ENCODE assay signal across 8 mouse cellular contexts in the genomic region with DNA sequence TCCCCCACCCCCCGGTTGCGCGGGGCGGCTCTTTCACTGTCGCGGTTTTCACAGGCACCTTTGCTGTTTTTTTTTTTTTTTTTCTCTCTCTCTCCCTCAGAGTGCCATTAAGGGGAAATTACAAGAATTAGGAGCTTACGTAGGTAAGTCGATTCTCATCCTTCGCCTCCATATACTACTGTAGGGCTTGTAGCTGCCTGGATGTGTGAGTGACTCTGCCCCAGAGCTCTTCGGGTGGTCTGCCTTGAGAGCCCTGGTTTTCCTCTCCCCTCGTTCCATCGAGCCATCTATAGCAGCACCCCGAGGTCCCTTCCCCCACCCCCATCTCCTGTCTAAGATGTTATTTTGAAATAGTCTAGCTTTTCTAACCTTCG. TPM values are rescaled to one million over a fixed set of nuclear protein-coding genes. Genes with fewer than 3 reads are reported as not detected.
DNase-seq lines count a peak whose midpoint lies in the region; ATAC-seq and TF ChIP-seq lines count a peak whose summit lies in the region.

No protein-coding gene starts in this region.

- H3K9ac ChIP-seq in hindbrain, embryonic 12.5 days, result peak overlapping the region; percentile 95

- H3K4me2 ChIP-seq in hindbrain, embryonic 12.5 days (replicated peaks), result peak overlapping the region; percentile 73

- no peak for TF ChIP-seq POLR2A in testis, adult 2 months (IDR thresholded peaks at IDR 0.05; ENCODE audit: control insufficient read depth, low read depth, low read length)

- no peaks in the 10 kb centered on the region for H3K9me3 ChIP-seq in hindbrain, embryonic 12.5 days (replicated peaks)

- H3K36me3 ChIP-seq in testis, adult 2 months (ENCODE audit: control insufficient read depth, insufficient read depth, low read length), result no peaks in the 10 kb centered on the region; the same call in 1 of the 2 replicates
- H3K36me3 ChIP-seq in hindbrain, embryonic 12.5 days, result 0 out of 2 replicates have a peak, but pooled peaks cover 2% of the 10 kb centered on the region

- H3K4me1 ChIP-seq in testis, adult 2 months (ENCODE audit: control insufficient read depth, insufficient read depth, low read length), result peaks cover 3% of the 10 kb centered on the region
- H3K4me1 ChIP-seq in hindbrain, embryonic 12.5 days, result peaks cover 24% of the 10 kb centered on the region

- no peaks in the 10 kb centered on the region for H3K27me3 ChIP-seq in testis, adult 2 months (ENCODE audit: control insufficient read depth, insufficient read depth, low read length)
- H3K27me3 ChIP-seq in hindbrain, embryonic 12.5 days, result no peaks in the 10 kb centered on the region; the same call in 1 of the 2 replicates

- H3K4me3 ChIP-seq in testis, adult 2 months (ENCODE audit: control insufficient read depth, low read depth, low read length), result peak overlapping the region; percentile 91
- H3K4me3 ChIP-seq in hindbrain, embryonic 12.5 days, result peak overlapping the region; percentile 95

- H3K27ac ChIP-seq in testis, adult 2 months (ENCODE audit: control insufficient read depth, insufficient read depth, low read depth, low read length), result peak overlapping the region; percentile 82
- H3K27ac ChIP-seq in hindbrain, embryonic 12.5 days, result peak overlapping the region; percentile 95

- peak; percentile 42 to 53 for DNase-seq in cerebellum, postnatal 10 days
- no peak for DNase-seq in cerebellum, adult 11-12 months
- no peak for DNase-seq in testis, postnatal 10 days (ENCODE audit: low spot score)
- DNase-seq in thymus, postnatal 4 days, result peak; percentile 53
- DNase-seq in urinary bladder, adult 18-20 months (ENCODE audit: low spot score in 2 of 2), result no peak

- peak; percentile 63 for ATAC-seq in hindbrain, embryonic 12.5 days (ENCODE audit: low FRiP score)
- peak; percentile 0; the same call in 1 of the 2 replicates for ATAC-seq in megakaryocyte progenitor cell, adult 5-6 weeks (replicated peaks; ENCODE audit: poor library complexity)

- TF ChIP-seq CTCF in testis, adult 2 months (IDR thresholded peaks at IDR 0.05; ENCODE audit: control insufficient read depth, insufficient read depth, insufficient replicate concordance, low read depth, low read length), result no peak

- 2% methylated on average over 14 of the region's 14 CpGs for WGBS in hindbrain, embryonic 12.5 days

RNA-seq across cellular contexts. Expression of a gene that starts 0.6 kb away (rescaled TPM):
- polyA plus RNA-seq in testis, adult 2 months (2012; rRNA removed), result 301 and 309 TPM in 2 replicates
- 151 and 159 TPM in 2 replicates for polyA plus RNA-seq in hindbrain, embryonic 12.5 days (2016; fragmentation: Nextera tagmentation; extraction: Ambion mirVana)
- total RNA-seq in megakaryocyte progenitor cell, adult 5-6 weeks (2015), result 214 and 244 TPM in 2 replicates
- total RNA-seq in megakaryocyte progenitor cell, adult 5-6 weeks (2017), result 105 and 126 TPM in 2 replicates

RNA-seq across cellular contexts. Expression of a gene that starts 10.2 kb away (rescaled TPM):
- 10.9 TPM in 2 replicates for polyA plus RNA-seq in testis, adult 2 months (2012; rRNA removed)
- 7.2 and 7.4 TPM in 2 replicates for polyA plus RNA-seq in hindbrain, embryonic 12.5 days (2016; fragmentation: Nextera tagmentation; extraction: Ambion mirVana)
- total RNA-seq in megakaryocyte progenitor cell, adult 5-6 weeks (2015), result 5.9 and 8.0 TPM in 2 replicates
- 2.7 and 3.1 TPM in 2 replicates for total RNA-seq in megakaryocyte progenitor cell, adult 5-6 weeks (2017)

Comparison
In these comparisons a context has a peak if more than half of its experiments do, and no peak if none do; other contexts are left out.
1. DNase-seq: peak in cerebellum, postnatal 10 days (2 of 2) and thymus, postnatal 4 days (single experiment); none in cerebellum, adult 11-12 months (single experiment), testis, postnatal 10 days (single experiment) and urinary bladder, adult 18-20 months (0 of 2).